Mouse (Mus musculus) left cerebral cortex, adult 8-10 months (tissue): ENCODE measurements around the gene Trim2. TPM values are rescaled to one million over a fixed set of nuclear protein-coding genes. Genes with fewer than 3 reads are reported as not detected.

Source experiments
- DNase-seq, 2 experiments: peaks; one replicate each; pipeline ENCODE4 v3.0.0; 2022; ENCODE audit warnings: low spot score in 2 of 2
- total RNA-seq, 4 experiments: library from RNA; stranded (reverse); gene quantifications; 2 replicates each; pipeline ENCODE4 v1.2.4; 2022

The Trim2 gene
- total RNA-seq = 100 to 1,000 TPM; 252 to 273 (median 260) TPM

DNA sequence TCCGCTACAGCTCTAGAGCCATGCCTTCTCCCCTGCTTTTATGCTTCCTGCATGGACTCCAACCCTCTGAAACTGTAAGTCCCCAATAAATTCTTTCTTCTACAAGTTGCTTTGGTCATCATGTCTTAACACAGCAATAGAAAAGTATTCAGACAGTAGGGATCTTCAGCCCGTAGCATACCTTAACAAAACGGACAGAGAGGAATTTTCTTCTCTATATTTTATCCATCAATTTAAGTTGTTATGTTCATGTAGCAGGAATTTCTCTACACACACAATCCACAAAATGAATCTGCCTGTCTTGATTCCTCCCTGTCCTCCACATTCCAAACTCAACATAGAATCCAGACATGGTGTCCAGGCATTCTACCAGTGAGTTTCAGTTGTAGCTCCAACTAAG lies at the start of gene Trim2:
Gene Trim2, minus strand, starts transcription at position 101 of the 400 bp plus-strand sequence.
- DNase-seq = no peak

DNA sequence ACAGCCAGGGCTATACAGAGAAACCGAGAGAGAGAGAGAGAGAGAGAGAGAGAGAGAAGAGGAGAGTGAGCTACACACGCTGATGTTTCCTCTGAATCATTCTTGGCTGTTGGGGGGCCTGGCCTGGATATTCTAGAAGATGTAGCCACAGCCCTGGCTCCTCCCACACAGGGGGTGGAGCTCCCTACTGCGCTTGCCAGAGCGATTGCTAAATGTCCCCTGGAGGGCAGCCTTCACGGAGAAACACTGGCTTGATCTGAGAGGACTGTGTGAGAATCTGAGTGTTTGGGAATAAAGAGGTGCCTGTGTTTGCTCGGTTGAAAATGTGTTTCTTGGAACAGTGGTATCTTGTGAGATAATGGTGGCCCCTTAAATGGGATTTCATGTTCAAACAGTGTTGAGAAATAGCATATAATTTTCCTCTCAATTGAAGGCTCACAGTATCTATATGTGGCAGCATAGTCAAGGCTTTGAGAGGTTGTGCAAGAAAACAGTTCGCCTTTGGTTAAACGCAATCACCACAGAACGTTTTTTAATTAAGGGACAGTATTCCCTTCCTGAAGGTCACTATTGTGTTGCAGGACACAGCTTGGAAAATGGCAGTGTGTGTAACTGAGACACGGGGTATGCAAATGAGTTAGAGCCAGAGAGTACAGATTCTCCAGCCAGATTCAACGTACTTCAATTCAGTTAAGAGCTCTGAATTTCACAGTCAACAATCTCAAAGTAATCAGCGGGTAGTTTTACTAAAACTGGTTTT lies 49.4 kb upstream of the Trim2 start:
- peak in 1 of 2 experiments; percentile 24 for DNase-seq

DNA sequence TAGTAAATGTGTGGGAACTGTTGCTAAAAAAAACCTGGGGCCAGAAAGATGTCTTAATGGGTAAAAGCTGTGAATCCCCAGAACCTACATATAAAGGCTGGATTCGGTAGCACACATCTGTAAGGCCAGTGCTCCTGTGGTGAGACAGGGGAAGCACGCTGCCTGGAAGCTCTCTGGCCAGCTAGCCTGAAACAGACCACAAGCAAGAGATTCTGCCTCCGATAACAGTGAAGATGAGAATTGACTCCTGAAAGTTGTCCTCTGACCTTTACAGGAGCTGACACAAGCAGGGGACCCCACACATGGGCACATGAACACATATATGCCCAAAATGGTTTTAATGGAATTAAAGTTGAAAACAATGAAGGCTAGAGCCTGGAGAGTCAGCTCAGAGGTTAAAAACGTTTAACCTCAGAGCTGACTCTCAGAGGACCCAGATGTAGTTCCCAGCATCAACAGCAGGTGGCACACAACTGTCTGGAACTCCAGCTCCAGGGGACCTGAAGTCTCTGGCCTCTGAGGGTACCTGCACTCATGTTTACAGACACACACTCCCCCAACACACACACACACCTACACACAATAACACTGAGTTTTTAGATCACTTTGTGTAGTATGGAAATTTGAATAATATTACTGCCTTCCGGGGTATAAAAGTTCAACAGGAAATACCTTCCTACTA lies 45.8 kb upstream of the Trim2 start:
- peak in 1 of 2 experiments; percentile 69 for DNase-seq

GRCm38 (mm10) chr3:84350311-84350710 lies 43.6 kb upstream of the Trim2 start:
- DNase-seq = no peak

- DNase-seq = no peak
Observed at GRCm38 (mm10) chr3:84349771-84350170, 43.1 kb upstream of the Trim2 start.

DNA sequence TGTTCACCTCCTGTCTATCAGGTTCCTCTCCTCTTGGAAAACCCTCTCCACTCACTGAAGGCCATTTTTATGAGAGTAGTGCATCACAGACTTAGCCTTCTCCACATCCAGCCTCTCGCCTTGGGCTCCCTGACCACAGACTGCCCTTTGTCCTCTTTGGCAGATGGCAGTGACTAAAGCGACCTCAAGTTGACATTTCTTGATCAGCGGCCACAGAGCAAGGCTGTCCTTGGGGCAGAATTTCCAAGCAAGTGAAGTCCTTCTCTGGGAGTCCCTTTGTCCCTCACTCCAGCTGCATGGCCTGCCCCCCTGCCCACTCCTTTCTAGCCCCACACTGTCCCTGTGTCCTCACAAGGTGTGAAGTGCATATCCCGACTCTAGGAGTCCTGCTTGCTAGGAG lies 40.7 kb upstream of the Trim2 start:
- no peak for DNase-seq

- DNase-seq = no peak
Observed at GRCm38 (mm10) chr3:84346456-84347150, 39.9 kb upstream of the Trim2 start.

DNA sequence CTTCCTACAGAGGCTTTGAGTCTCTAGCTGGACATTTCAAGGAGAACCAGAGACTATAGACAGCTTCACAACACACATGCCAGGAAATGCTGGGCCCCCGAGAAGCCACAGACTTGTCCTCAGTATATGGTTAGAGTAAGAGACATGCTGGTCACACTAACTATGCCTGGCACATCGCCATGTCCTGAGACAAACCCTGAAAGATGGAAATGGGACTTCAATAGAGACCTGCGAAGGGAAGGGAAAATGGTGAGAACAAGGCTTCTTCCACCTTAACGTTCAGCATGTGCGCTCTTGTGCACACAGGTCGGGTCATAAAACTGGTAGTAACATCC lies 38.9 kb upstream of the Trim2 start:
- no peak for DNase-seq

GRCm38 (mm10) chr3:84344725-84345645 lies 38.3 kb upstream of the Trim2 start:
- DNase-seq = peak; percentile 67 to 72

DNA sequence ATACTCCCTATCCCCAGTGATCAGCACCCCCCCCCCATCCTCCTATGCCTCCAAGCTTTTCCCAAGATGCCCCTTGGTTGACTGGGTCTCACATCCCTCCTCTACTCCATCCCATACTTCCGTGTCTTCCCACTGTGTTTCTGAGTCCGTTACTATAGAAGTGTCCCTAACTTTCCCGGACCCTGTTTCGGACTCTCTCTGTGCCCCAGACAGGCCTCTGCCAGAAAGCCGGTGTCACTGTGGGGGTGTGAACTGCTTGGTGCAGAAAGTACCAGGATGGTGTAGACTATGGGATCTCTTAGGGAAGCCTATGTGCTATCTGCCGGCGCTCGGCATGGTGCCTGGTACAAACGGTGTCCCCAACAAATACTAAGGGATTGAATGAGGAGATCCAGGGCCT lies 36.4 kb upstream of the Trim2 start:
- DNase-seq = no peak

DNA sequence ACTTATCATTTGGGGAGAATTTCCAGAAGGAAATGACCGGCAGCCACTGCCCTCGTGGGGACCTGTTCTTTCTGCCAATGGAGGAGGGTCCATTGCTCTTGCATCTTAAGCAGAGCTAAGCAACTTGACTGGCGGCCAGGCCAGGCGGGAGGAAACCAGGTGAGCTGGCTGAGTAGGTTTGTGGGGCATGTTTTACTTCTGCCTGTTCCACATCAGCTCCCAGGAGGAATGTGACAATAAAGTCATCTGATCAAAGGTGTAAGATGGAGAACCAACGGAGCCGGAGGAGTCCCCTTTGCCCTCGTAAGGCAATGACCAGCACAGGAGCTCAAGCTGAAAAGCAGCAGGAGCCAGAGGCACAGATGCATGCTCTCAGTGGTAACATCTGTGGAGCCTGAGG lies 35.1 kb upstream of the Trim2 start:
- DNase-seq = no peak

DNA sequence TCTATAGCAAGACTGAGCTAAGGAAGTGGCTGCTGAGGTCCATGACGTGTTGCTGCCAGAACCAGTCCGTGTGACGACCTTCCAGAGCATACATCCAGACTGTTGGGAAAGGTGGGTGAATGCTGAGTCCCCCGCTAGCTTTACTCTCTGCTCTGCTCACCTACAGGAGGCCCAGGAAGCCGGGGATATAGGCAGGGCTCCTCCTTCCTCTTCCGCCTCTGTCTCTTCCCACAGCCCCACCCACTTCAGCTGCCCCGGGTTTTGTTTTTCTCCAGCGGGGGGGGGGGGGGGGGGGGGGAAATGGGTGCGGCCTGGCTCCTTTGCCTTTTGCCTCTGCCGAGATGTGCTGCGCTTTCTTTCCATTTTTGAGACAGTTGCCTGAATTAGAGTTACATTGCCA lies 30.9 kb upstream of the Trim2 start:
- DNase-seq = no peak

- DNase-seq = no peak
Observed at GRCm38 (mm10) chr3:84336342-84336741, 29.7 kb upstream of the Trim2 start.

DNA sequence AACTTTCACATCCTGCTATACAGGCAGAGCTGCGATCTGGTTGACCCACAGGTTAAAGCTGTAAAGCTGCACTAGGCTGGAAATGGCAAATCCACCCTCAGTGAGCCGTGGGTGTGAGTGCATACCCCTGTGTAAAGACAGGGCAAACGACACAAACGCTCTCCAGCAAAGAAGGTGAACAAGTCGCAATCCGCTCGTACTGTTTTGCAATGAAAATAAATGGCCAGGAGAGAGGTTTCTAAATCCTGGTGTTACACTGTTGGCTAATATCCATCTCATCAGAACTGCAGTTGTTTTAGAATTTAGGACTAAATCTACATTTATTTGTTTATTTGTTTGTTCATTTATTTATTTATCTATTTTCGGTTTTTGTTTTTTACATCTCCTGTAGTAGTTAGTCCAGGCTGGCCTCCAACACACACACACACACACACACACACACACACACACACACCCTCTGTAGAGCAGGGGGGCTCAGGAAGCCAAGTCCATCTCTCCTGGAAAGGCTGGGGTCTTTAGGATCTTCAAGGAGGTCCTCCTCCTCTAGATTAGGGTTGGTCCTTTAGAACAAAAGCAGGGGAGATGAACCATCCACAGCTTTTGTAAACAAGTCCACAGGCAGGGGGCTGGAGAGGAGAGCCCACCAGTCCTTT lies 28.9 kb upstream of the Trim2 start:
- DNase-seq = no peak

DNA sequence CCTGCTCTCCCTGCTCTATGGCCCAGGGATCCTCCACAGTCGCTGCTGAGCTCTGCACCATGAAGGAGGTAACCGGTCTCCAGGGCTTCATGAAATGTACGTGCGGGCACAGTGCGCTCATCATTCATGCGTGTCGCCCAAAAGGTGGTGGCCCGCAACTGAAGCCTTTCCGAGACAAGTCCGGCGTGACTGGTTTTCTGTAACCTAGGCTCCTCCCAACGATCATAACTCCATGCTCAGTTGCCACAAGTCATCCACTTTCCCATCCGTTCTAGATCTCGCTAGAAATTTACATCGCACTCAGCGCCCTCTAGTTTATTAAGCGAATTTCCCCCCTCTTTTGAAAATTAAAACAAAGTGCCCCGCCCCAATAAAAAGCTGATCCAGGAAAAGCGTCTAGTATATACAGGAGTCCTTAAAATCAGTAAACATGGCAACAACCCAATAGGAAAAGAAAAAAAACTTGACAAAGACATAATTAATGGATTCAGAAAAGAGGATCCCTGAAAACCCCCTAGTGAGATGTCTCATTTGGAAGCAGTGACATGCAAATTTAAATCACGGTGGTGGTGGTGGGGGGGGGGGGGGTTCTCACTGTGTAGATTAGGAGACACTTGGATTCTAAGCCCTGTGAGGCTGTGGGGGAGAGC lies 28.2 kb upstream of the Trim2 start:
- no peak for DNase-seq

DNA sequence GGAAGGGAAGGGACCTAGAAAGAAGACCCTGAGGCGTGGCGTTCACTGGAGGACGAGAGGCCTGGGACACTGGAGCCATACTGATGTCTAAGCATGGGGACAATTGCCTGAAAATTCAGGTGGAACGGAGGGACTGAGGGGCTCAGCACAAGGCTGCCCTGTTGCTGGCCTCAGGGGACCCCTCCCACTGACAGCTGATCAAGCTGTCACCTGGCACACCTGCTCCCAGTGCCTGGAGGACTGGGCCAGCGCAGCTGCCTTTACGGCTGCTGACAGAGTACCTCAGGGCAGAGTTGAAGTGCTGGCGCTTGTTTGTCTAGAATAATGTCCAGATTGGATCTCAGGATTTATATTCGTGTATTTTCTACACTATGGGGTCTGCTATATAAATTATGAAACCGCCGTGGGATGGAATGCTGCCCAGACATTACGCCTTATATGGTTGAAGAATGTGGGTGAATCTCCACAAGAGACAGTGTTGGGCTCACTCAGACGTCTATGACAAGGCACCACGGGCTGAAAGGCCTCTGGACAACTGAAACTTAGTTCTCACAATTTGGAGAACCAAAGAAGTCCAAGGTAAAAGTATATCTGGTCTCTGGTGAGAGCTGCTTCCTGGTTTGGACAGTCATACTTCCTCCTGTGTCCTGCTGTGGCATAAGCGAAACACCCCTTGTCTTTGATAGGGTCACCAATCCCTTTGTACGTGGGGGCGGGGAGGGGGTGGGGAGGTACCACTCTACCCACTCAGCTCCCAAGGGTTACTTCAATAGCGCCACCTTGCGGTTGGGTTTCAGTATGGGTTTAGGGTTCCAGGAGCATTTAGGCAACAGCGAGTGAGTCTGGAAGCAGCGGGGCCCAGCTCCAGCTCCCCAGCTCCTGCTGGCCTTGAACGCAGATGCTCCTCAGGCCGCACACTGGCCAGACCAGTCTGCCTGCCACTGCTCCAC lies 27.0 kb upstream of the Trim2 start:
- no peak for DNase-seq

GRCm38 (mm10) chr3:84330210-84330609 lies 23.5 kb upstream of the Trim2 start:
- no peak for DNase-seq

DNA sequence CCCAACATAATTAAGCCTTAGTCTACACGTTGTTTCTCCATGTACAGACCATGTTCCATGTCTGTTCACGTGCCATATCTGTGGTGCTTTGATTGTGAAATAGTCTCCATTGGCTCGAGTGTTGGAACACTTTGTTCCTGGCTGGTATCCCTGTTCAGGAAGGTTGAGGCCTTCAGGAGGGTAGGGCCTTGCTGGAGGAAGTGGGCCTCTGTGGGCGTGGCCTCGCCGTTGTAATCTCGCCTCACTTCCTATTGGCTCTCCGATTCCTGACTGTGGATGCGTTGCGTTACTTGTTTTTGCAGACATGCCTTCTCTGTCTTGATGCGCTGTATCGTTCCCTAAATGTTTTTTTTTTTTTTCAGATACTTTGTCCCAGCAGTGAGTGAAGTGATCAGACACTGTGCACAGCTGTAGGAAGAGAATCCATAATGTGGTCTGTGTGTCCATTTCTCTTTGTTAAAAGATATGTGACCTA lies 18.3 kb upstream of the Trim2 start:
- no peak for DNase-seq

DNA sequence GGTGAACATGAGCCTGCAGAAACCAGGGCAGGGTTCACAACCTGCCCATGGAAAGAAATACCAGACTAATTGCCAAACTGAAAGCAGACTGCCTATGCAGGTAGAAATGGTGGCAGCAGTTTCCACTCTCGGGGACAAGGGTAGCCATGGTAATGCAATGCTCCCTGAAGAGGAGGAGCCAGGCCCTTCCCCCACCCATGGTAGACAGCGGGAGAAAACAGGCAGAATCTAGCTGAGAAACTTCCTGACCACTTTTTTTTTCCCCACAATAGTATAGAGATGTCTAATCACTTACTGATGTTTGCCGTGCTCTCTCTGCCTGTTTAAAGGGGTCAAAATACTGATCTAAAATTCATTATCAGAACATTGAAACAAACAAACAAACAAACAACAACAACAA lies 17.8 kb upstream of the Trim2 start:
- DNase-seq = no peak
